Mouse (Mus musculus) CH12.LX (cell line): ENCODE results near the gene Hist1h2bh. TPM values are rescaled to one million over a fixed set of nuclear protein-coding genes. Genes with fewer than 3 reads are reported as not detected.

ENCODE experiments used
- DNase-seq: peaks from one replicate; pipeline ENCODE4 v3.0.0-alpha.2; 2013; ENCODE audit errors: extremely low read depth
- H3K27ac ChIP-seq: 2 replicates; pipeline ENCODE4 v1.5.1; 2012; ENCODE audit warnings: low read depth, mild to moderate bottlenecking, control low read depth, moderate library complexity; ENCODE audit not compliant: insufficient read depth
- H3K27me3 ChIP-seq: replicated peaks from 2 replicates; pipeline ENCODE3; 2012; ENCODE audit warnings: inconsistent platforms
- H3K36me3 ChIP-seq, 2 experiments: replicated peaks in 1 of 2; 2 replicates each; pipeline versions ENCODE3 to v1.6.1; 2012; ENCODE audit warnings: inconsistent platforms in 1 of 2, low read length in 1 of 2, mild to moderate bottlenecking in 1 of 2, mixed read lengths in 1 of 2, moderate library complexity in 1 of 2; ENCODE audit not compliant: control insufficient read depth in 1 of 2, insufficient read depth in 1 of 2
- H3K4me1 ChIP-seq, 2 experiments: 2 replicates each; pipeline ENCODE4 v1.6.1; 2012; ENCODE audit warnings: inconsistent platforms in 1 of 2, moderate library complexity in 1 of 2; ENCODE audit not compliant: insufficient read depth in 2 of 2, control insufficient read depth in 1 of 2
- H3K4me2 ChIP-seq: 2 replicates; pipeline ENCODE4 v1.6.1; 2012; ENCODE audit warnings: low read depth, mild to moderate bottlenecking, control low read depth; ENCODE audit not compliant: poor library complexity, insufficient read depth, severe bottlenecking
- H3K4me3 ChIP-seq, 3 experiments: fragments of 150-350 bp in 1 of 3; sonication (generic) in 1 of 3; replicated peaks in 1 of 3; 2 replicates each; pipeline versions ENCODE3 to v1.5.1; 2011 to 2012; ENCODE audit warnings: low read depth in 2 of 3, low read length in 2 of 3, mild to moderate bottlenecking in 2 of 3, moderate library complexity in 2 of 3, control low read depth in 1 of 3, improper control_type of control experiment in 1 of 3, inconsistent platforms in 1 of 3, mixed read lengths in 1 of 3; ENCODE audit not compliant: poor library complexity in 1 of 3
- H3K79me2 ChIP-seq: replicated peaks from 2 replicates; pipeline ENCODE4 v1.6.1; 2012; ENCODE audit warnings: mild to moderate bottlenecking, moderate library complexity; ENCODE audit not compliant: control insufficient read depth, poor library complexity, insufficient read depth, severe bottlenecking; ENCODE audit errors: extremely low read depth
- H3K9ac ChIP-seq: 2 replicates; pipeline ENCODE4 v1.6.1; 2012; ENCODE audit warnings: low read depth, mild to moderate bottlenecking, control low read depth, moderate library complexity; ENCODE audit not compliant: insufficient read depth
- H3K9me3 ChIP-seq: replicated peaks from 2 replicates; pipeline ENCODE3; 2012; ENCODE audit warnings: low read length, inconsistent platforms, mixed read lengths
- BHLHE40 ChIP-seq: IDR thresholded peaks from 2 replicates; pipeline ENCODE4 v1.6.1; 2011; ENCODE audit warnings: mild to moderate bottlenecking, low read depth, low read length, improper control_type of control experiment
- CHD1 ChIP-seq: IDR thresholded peaks from 2 replicates; pipeline ENCODE4 v1.6.1; 2012; ENCODE audit warnings: low read depth, low read length, improper control_type of control experiment, inconsistent platforms
- CHD2 ChIP-seq: IDR thresholded peaks from 2 replicates; pipeline ENCODE4 v1.6.1; 2011; ENCODE audit warnings: low read length, improper control_type of control experiment
- CTCF ChIP-seq, 2 experiments: IDR thresholded peaks in 1 of 2; conservative IDR thresholded peaks in 1 of 2; 2 replicates each; pipeline ENCODE4 v1.5.1; 2011 to 2012; ENCODE audit warnings: low read depth in 2 of 2, low read length in 2 of 2, improper control_type of control experiment in 1 of 2, inconsistent platforms in 1 of 2, mild to moderate bottlenecking in 1 of 2, moderate library complexity in 1 of 2
- ELF1 ChIP-seq: IDR thresholded peaks from 2 replicates; pipeline ENCODE4 v1.6.1; 2014; ENCODE audit warnings: low read depth, mild to moderate bottlenecking, inconsistent platforms, low read length, improper control_type of control experiment
- ETS1 ChIP-seq: conservative IDR thresholded peaks from 2 replicates; pipeline ENCODE4 v1.6.1; 2012; ENCODE audit warnings: low read depth, mild to moderate bottlenecking, inconsistent platforms, low read length, improper control_type of control experiment, moderate library complexity
- GABPA ChIP-seq: IDR thresholded peaks from 2 replicates; pipeline ENCODE4 v1.6.1; 2012; ENCODE audit warnings: low read depth, low read length, improper control_type of control experiment, inconsistent platforms; ENCODE audit not compliant: insufficient replicate concordance
- IRF4 ChIP-seq: IDR thresholded peaks from 2 replicates; pipeline ENCODE4 v1.6.1; 2014; ENCODE audit warnings: low read depth, mild to moderate bottlenecking, inconsistent platforms, low read length, improper control_type of control experiment
- KAT2A ChIP-seq: IDR thresholded peaks from 2 replicates; pipeline ENCODE4 v1.6.1; 2012; ENCODE audit warnings: low read length, improper control_type of control experiment, inconsistent platforms; ENCODE audit not compliant: insufficient replicate concordance
- MAFK ChIP-seq: IDR thresholded peaks from 2 replicates; pipeline ENCODE4 v1.6.1; 2011; ENCODE audit warnings: low read length, improper control_type of control experiment; ENCODE audit not compliant: insufficient replicate concordance
- MEF2A ChIP-seq: IDR thresholded peaks from 2 replicates; pipeline ENCODE4 v1.6.1; 2014; ENCODE audit warnings: low read depth, mild to moderate bottlenecking, inconsistent platforms, low read length, improper control_type of control experiment, borderline replicate concordance
- MXI1 ChIP-seq: IDR thresholded peaks from 2 replicates; pipeline ENCODE4 v1.6.1; 2011; ENCODE audit warnings: mild to moderate bottlenecking, low read depth, low read length, improper control_type of control experiment
- MYC ChIP-seq: IDR thresholded peaks from 2 replicates; pipeline ENCODE4 v1.6.1; 2011; ENCODE audit warnings: low read depth, mild to moderate bottlenecking, improper control_type of control experiment, low read length
- NRF1 ChIP-seq: IDR thresholded peaks from 2 replicates; pipeline ENCODE4 v1.6.1; 2014; ENCODE audit warnings: low read depth, mild to moderate bottlenecking, inconsistent platforms, low read length, improper control_type of control experiment, moderate library complexity
- PAX5 ChIP-seq: IDR thresholded peaks from 2 replicates; pipeline ENCODE4 v1.6.1; 2012; ENCODE audit warnings: low read length, inconsistent platforms, mixed read lengths
- POLR2AphosphoS2 ChIP-seq: IDR thresholded peaks from 2 replicates; pipeline ENCODE4 v1.6.1; 2011; ENCODE audit warnings: low read depth, low read length, improper control_type of control experiment
- SIN3A ChIP-seq: IDR thresholded peaks from 2 replicates; pipeline ENCODE4 v1.6.1; 2012; ENCODE audit warnings: low read length, improper control_type of control experiment, inconsistent platforms
- SMC3 ChIP-seq: IDR thresholded peaks from 2 replicates; pipeline ENCODE4 v1.6.1; 2011; ENCODE audit warnings: low read depth, low read length, improper control_type of control experiment
- TBP ChIP-seq: conservative IDR thresholded peaks from 2 replicates; pipeline ENCODE4 v1.6.1; 2011; ENCODE audit warnings: low read depth, low read length, improper control_type of control experiment
- TCF12 ChIP-seq: IDR thresholded peaks from 2 replicates; pipeline ENCODE4 v1.6.1; 2014; ENCODE audit warnings: low read depth, mild to moderate bottlenecking, inconsistent platforms, low read length, improper control_type of control experiment
- UBTF ChIP-seq: IDR thresholded peaks from 2 replicates; pipeline ENCODE4 v1.6.1; 2012; ENCODE audit warnings: low read depth, mild to moderate bottlenecking, inconsistent platforms, low read length, improper control_type of control experiment, moderate library complexity
- USF2 ChIP-seq: conservative IDR thresholded peaks from 2 replicates; pipeline ENCODE4 v1.6.1; 2011; ENCODE audit warnings: low read depth, low read length, improper control_type of control experiment
- ZNF384 ChIP-seq: IDR thresholded peaks from 2 replicates; pipeline ENCODE4 v1.6.1; 2012; ENCODE audit warnings: low read depth, low read length, improper control_type of control experiment, inconsistent platforms
- dilution Hi-C: fragments of 300-500 bp; cut with MboI; formaldehyde crosslinking; loops from 2 replicates; pipeline ENCODE4 v1.14.3; 2020; ENCODE audit warnings: low sequenced_read_pairs; ENCODE audit not compliant: extremely low pct_unique_long_range_greater_than_20kb, extremely low pct_ligation_motif_present
- in situ Hi-C: fragments of 300-500 bp; cut with MboI; formaldehyde crosslinking; loops from 3 replicates; pipeline ENCODE4 v1.14.3; 2019; ENCODE audit warnings: low sequenced_read_pairs, low pct_ligation_motif_present, low pct_unique_long_range_greater_than_20kb, mixed read lengths
- polyA plus RNA-seq: library from polyadenylated mRNA; unstranded; fragments of >175 nt; gene quantifications from 2 replicates; pipeline ENCODE4 v1.2.1, GENCODE M21; 2012; ENCODE audit warnings: low read depth; ENCODE audit not compliant: insufficient read length
- total RNA-seq, 2 experiments: library from RNA; depleted of rRNA; stranded (reverse); fragments of 300-350 nt in 1 of 2; fragments of >200 nt in 1 of 2; gene quantifications; 2 replicates each; pipeline ENCODE4 v1.2.3; 2012 to 2014

Hist1h2bh gene
- total and polyA plus RNA-seq, 3 experiments = 0.77 to 261 (median 8.0) TPM

DNA sequence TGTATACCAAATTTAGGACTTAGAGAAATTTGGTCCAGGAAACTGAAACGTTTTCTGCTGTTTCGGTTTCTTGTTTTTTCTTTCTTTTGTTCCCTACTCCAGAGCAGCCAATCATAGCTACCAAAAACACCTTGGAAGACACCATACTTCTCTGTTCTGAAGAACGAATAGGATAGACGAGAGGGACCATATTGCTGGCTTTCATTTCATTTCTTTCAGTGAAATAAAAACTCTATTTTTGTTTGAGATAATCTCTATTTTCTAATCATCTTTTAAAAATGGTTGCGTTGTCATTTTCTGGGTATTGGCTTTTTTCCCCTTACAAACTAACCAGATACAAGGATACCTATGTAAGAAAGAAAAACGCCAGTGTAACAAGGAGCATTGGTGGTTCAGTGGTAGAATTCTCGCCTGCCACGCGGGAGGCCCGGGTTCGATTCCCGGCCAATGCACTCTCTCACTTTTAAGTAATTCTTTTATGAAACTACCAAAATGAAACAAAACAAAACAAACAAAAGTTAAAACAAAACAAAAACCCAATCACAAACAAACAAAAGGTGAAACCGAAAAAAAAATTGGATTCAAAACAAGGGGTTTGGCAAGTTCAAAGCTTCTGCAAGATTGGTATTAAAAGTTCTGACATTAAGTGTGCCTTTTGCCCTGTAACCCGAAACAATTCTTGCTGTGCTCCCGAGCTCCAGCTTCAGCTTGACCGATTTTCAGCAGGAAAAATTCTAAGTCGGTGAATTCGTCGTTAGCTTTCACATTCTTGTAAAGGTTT, 26.2 kb downstream of the Hist1h2bh start:
- Histone ChIP-seq H3K4me3 (peak overlapping the region; percentile 53 to 65 (median 64)), H3K27me3 (no peaks in the 10 kb centered on the region), H3K79me2 (no peaks in the 10 kb centered on the region), H3K27ac (peak overlapping the region; percentile 42; the same call in 1 of the 2 replicates), H3K9ac (peak overlapping the region; percentile 14; the same call in 1 of the 2 replicates), H3K9me3 (no peaks in the 10 kb centered on the region), H3K4me2 (peak overlapping the region; percentile 80), H3K36me3 (no peaks in the 10 kb centered on the region), H3K4me1 (peaks cover 3 to 31% of the 10 kb centered on the region in 2 experiments; a peak in 3 of 4 replicates)
- DNase-seq = peak; percentile 69
- in situ Hi-C loops (loop anchor here (25.0 kb wide), 1 partner anchor 1580 kb away; the partner anchor contains the start of gene Zfp184), dilution Hi-C loops (no loop called here)
- TF ChIP-seq MEF2A = no peak
- TF ChIP-seq SIN3A = 0 out of 2 replicates have a peak, but pooled peaks have one; percentile 52
- TF ChIP-seq NRF1 = peak; percentile 46; the same call in 1 of the 2 replicates
- peak; percentile 96 for TF ChIP-seq MAFK
- peak; percentile 24; the same call in 1 of the 2 replicates for TF ChIP-seq ZNF384
- TF ChIP-seq BHLHE40 = no peak
- no peak for TF ChIP-seq CHD2
- TF ChIP-seq CHD1 = peak; percentile 89; the same call in 1 of the 2 replicates
- TF ChIP-seq TBP = peak; percentile 99
- no peak for TF ChIP-seq CTCF (conservative IDR thresholded peaks at IDR 0.05 in 1 of 2, IDR thresholded peaks at IDR 0.05 in 1 of 2; ENCODE audit: low read depth in 2 of 2, low read length in 2 of 2)
- no peak for TF ChIP-seq TCF12
- no peak for TF ChIP-seq USF2
- no peak for TF ChIP-seq UBTF
- TF ChIP-seq MXI1 = no peak
- TF ChIP-seq POLR2AphosphoS2 = no peak
- TF ChIP-seq ELF1 = peak; percentile 95
- no peak for TF ChIP-seq PAX5
- 0 out of 2 replicates have a peak, but pooled peaks have one; percentile 27 for TF ChIP-seq IRF4
- TF ChIP-seq MYC = no peak
- TF ChIP-seq ETS1 = no peak
- peak; percentile 79; the same call in 1 of the 2 replicates for TF ChIP-seq KAT2A
- TF ChIP-seq SMC3 = no peak
- TF ChIP-seq GABPA = no peak
